Mouse (Mus musculus): ENCODE data around the gene Mapk1.

GRCm38 (mm10) chr16:17085636-17086035 is 102.5 kb downstream of the Mapk1 start:
- no peak for TF ChIP-seq POLR2A (IDR thresholded peaks at IDR 0.05; ENCODE audit: low read depth, low read length)
- no peak for TF ChIP-seq CTCF (IDR thresholded peaks at IDR 0.05; ENCODE audit: extremely low read depth, insufficient read length, insufficient replicate concordance, low read depth, low read length)

Measured in small intestine, adult 2 months (tissue).